Mouse (Mus musculus): ENCODE data around the gene Ksr1.

DNA sequence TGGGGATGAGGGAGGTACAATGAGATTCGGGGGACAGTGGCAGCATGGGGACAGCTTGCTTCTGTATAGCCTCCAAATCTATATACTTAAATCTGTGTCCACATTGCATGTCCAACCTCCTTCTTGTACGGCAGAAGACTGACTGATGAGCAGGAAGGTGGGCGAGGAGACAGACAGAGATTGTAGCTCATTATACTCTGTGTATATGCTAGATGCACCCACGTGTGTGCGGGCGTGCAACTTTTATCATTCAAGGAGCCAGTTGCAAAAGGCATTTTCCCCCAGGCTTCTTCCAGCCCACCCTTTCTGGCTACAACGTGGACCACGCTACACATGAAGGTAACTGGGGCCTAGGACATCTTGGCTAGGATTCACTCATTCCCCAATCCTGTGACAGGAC lies 74.1 kb downstream of the Ksr1 start:
- TF ChIP-seq EP300 (IDR thresholded peaks at IDR 0.05; ENCODE audit: insufficient read depth, low read depth, low read length) (no peak), CTCF (IDR thresholded peaks at IDR 0.05) (no peak), POLR2A (IDR thresholded peaks at IDR 0.05; ENCODE audit: insufficient read depth, low read depth, low read length) (no peak)

All from heart, adult 2 months (tissue).